Mouse (Mus musculus) CH12.LX (cell line): ENCODE results near the gene Ank3. TPM values are rescaled to one million over a fixed set of nuclear protein-coding genes. Genes with fewer than 3 reads are reported as not detected.

Experiments used
- DNase-seq: peaks from one replicate; pipeline ENCODE4 v3.0.0-alpha.2; 2013; ENCODE audit errors: extremely low read depth
- H3K27ac ChIP-seq: 2 replicates; pipeline ENCODE4 v1.5.1; 2012; ENCODE audit warnings: low read depth, mild to moderate bottlenecking, control low read depth, moderate library complexity; ENCODE audit not compliant: insufficient read depth
- H3K27me3 ChIP-seq: replicated peaks from 2 replicates; pipeline ENCODE3; 2012; ENCODE audit warnings: inconsistent platforms
- H3K36me3 ChIP-seq, 2 experiments: replicated peaks in 1 of 2; 2 replicates each; pipeline versions ENCODE3 to v1.6.1; 2012; ENCODE audit warnings: inconsistent platforms in 1 of 2, low read length in 1 of 2, mild to moderate bottlenecking in 1 of 2, mixed read lengths in 1 of 2, moderate library complexity in 1 of 2; ENCODE audit not compliant: control insufficient read depth in 1 of 2, insufficient read depth in 1 of 2
- H3K4me1 ChIP-seq, 2 experiments: 2 replicates each; pipeline ENCODE4 v1.6.1; 2012; ENCODE audit warnings: inconsistent platforms in 1 of 2, moderate library complexity in 1 of 2; ENCODE audit not compliant: insufficient read depth in 2 of 2, control insufficient read depth in 1 of 2
- H3K4me2 ChIP-seq: 2 replicates; pipeline ENCODE4 v1.6.1; 2012; ENCODE audit warnings: low read depth, mild to moderate bottlenecking, control low read depth; ENCODE audit not compliant: poor library complexity, insufficient read depth, severe bottlenecking
- H3K4me3 ChIP-seq, 3 experiments: fragments of 150-350 bp in 1 of 3; sonication (generic) in 1 of 3; replicated peaks in 1 of 3; 2 replicates each; pipeline versions ENCODE3 to v1.5.1; 2011 to 2012; ENCODE audit warnings: low read depth in 2 of 3, low read length in 2 of 3, mild to moderate bottlenecking in 2 of 3, moderate library complexity in 2 of 3, control low read depth in 1 of 3, improper control_type of control experiment in 1 of 3, inconsistent platforms in 1 of 3, mixed read lengths in 1 of 3; ENCODE audit not compliant: poor library complexity in 1 of 3
- H3K79me2 ChIP-seq: replicated peaks from 2 replicates; pipeline ENCODE4 v1.6.1; 2012; ENCODE audit warnings: mild to moderate bottlenecking, moderate library complexity; ENCODE audit not compliant: control insufficient read depth, poor library complexity, insufficient read depth, severe bottlenecking; ENCODE audit errors: extremely low read depth
- H3K9ac ChIP-seq: 2 replicates; pipeline ENCODE4 v1.6.1; 2012; ENCODE audit warnings: low read depth, mild to moderate bottlenecking, control low read depth, moderate library complexity; ENCODE audit not compliant: insufficient read depth
- H3K9me3 ChIP-seq: replicated peaks from 2 replicates; pipeline ENCODE3; 2012; ENCODE audit warnings: low read length, inconsistent platforms, mixed read lengths
- BHLHE40 ChIP-seq: IDR thresholded peaks from 2 replicates; pipeline ENCODE4 v1.6.1; 2011; ENCODE audit warnings: mild to moderate bottlenecking, low read depth, low read length, improper control_type of control experiment
- CHD1 ChIP-seq: IDR thresholded peaks from 2 replicates; pipeline ENCODE4 v1.6.1; 2012; ENCODE audit warnings: low read depth, low read length, improper control_type of control experiment, inconsistent platforms
- E2F4 ChIP-seq: IDR thresholded peaks from 2 replicates; pipeline ENCODE4 v1.6.1; 2011; ENCODE audit warnings: low read depth, low read length, improper control_type of control experiment; ENCODE audit not compliant: insufficient replicate concordance
- EP300 ChIP-seq: IDR thresholded peaks from 2 replicates; pipeline ENCODE4 v1.6.1; 2011; ENCODE audit warnings: low read length, improper control_type of control experiment
- IRF4 ChIP-seq: IDR thresholded peaks from 2 replicates; pipeline ENCODE4 v1.6.1; 2014; ENCODE audit warnings: low read depth, mild to moderate bottlenecking, inconsistent platforms, low read length, improper control_type of control experiment
- JUN ChIP-seq: IDR thresholded peaks from 2 replicates; pipeline ENCODE4 v1.6.1; 2011; ENCODE audit warnings: low read depth, mild to moderate bottlenecking, low read length, improper control_type of control experiment, moderate library complexity; ENCODE audit not compliant: insufficient read depth
- JUND ChIP-seq: conservative IDR thresholded peaks from 2 replicates; pipeline ENCODE4 v1.6.1; 2011; ENCODE audit warnings: low read depth, low read length, improper control_type of control experiment
- KAT2A ChIP-seq: IDR thresholded peaks from 2 replicates; pipeline ENCODE4 v1.6.1; 2012; ENCODE audit warnings: low read length, improper control_type of control experiment, inconsistent platforms; ENCODE audit not compliant: insufficient replicate concordance
- MAFK ChIP-seq: IDR thresholded peaks from 2 replicates; pipeline ENCODE4 v1.6.1; 2011; ENCODE audit warnings: low read length, improper control_type of control experiment; ENCODE audit not compliant: insufficient replicate concordance
- MAZ ChIP-seq: IDR thresholded peaks from 2 replicates; pipeline ENCODE4 v1.6.1; 2012; ENCODE audit warnings: low read depth, mild to moderate bottlenecking, inconsistent platforms, low read length, improper control_type of control experiment, moderate library complexity
- MYC ChIP-seq: IDR thresholded peaks from 2 replicates; pipeline ENCODE4 v1.6.1; 2011; ENCODE audit warnings: low read depth, mild to moderate bottlenecking, improper control_type of control experiment, low read length
- NELFE ChIP-seq: IDR thresholded peaks from 2 replicates; pipeline ENCODE4 v1.6.1; 2011; ENCODE audit warnings: low read depth, low read length, improper control_type of control experiment
- NRF1 ChIP-seq: IDR thresholded peaks from 2 replicates; pipeline ENCODE4 v1.6.1; 2014; ENCODE audit warnings: low read depth, mild to moderate bottlenecking, inconsistent platforms, low read length, improper control_type of control experiment, moderate library complexity
- PAX5 ChIP-seq: IDR thresholded peaks from 2 replicates; pipeline ENCODE4 v1.6.1; 2012; ENCODE audit warnings: low read length, inconsistent platforms, mixed read lengths
- POLR2A ChIP-seq: IDR thresholded peaks from 2 replicates; pipeline ENCODE4 v1.6.1; 2011; ENCODE audit warnings: low read depth, mild to moderate bottlenecking, improper control_type of control experiment, low read length
- RCOR1 ChIP-seq: conservative IDR thresholded peaks from 2 replicates; pipeline ENCODE4 v1.6.1; 2012; ENCODE audit warnings: low read depth, mild to moderate bottlenecking, inconsistent platforms, low read length, improper control_type of control experiment
- SMC3 ChIP-seq: IDR thresholded peaks from 2 replicates; pipeline ENCODE4 v1.6.1; 2011; ENCODE audit warnings: low read depth, low read length, improper control_type of control experiment
- USF1 ChIP-seq: IDR thresholded peaks from 2 replicates; pipeline ENCODE4 v1.6.1; 2014; ENCODE audit warnings: low read depth, mild to moderate bottlenecking, inconsistent platforms, low read length, improper control_type of control experiment
- ZNF384 ChIP-seq: IDR thresholded peaks from 2 replicates; pipeline ENCODE4 v1.6.1; 2012; ENCODE audit warnings: low read depth, low read length, improper control_type of control experiment, inconsistent platforms
- dilution Hi-C: fragments of 300-500 bp; cut with MboI; formaldehyde crosslinking; loops from 2 replicates; pipeline ENCODE4 v1.14.3; 2020; ENCODE audit warnings: low sequenced_read_pairs; ENCODE audit not compliant: extremely low pct_unique_long_range_greater_than_20kb, extremely low pct_ligation_motif_present
- in situ Hi-C: fragments of 300-500 bp; cut with MboI; formaldehyde crosslinking; loops from 3 replicates; pipeline ENCODE4 v1.14.3; 2019; ENCODE audit warnings: low sequenced_read_pairs, low pct_ligation_motif_present, low pct_unique_long_range_greater_than_20kb, mixed read lengths
- polyA plus RNA-seq: library from polyadenylated mRNA; unstranded; fragments of >175 nt; gene quantifications from 2 replicates; pipeline ENCODE4 v1.2.1, GENCODE M21; 2012; ENCODE audit warnings: low read depth; ENCODE audit not compliant: insufficient read length
- total RNA-seq, 2 experiments: library from RNA; depleted of rRNA; stranded (reverse); fragments of 300-350 nt in 1 of 2; fragments of >200 nt in 1 of 2; gene quantifications; 2 replicates each; pipeline ENCODE4 v1.2.3; 2012 to 2014

Gene Ank3
- total and polyA plus RNA-seq, 3 experiments, result 4.7 to 8.3 (median 6.2) TPM

DNA sequence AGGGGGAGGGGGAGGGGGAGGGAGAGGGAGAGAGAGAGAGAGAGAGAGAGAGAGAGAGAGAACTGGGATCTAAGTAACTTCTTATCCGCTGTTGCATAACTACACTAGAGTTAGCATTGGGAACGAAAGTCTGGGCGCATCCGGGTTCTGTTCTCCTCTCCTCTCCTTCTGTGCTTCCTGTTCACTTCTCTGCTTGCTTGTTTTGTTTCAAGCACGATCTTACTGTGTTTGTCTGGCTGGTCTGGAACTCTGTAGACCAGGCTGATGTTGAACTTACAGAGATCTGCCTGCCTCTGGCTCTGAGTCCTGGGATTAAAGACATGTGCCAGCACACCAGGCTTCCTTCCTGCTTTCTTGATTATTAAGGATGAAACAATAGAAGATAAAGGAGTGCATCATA lies 519.1 kb downstream of the Ank3 start:
- in situ Hi-C loops (no loop called here), dilution Hi-C loops (no loop called here)
- H3K27me3 ChIP-seq, result no peaks in the 10 kb centered on the region
- H3K27ac ChIP-seq, result no peak overlapping the region
- H3K4me2 ChIP-seq, result peak overlapping the region; percentile 82; the same call in 1 of the 2 replicates
- no peak for DNase-seq
- peaks cover 0 to 17% of the 10 kb centered on the region in 2 experiments for H3K36me3 ChIP-seq
- no peak overlapping the region for H3K9ac ChIP-seq
- H3K9me3 ChIP-seq, result no peaks in the 10 kb centered on the region
- H3K4me1 ChIP-seq, result peaks cover 16 to 33% of the 10 kb centered on the region in 2 experiments
- no peak overlapping the region for H3K4me3 ChIP-seq
- H3K79me2 ChIP-seq, result no peaks in the 10 kb centered on the region
- no peak for TF ChIP-seq SMC3
- TF ChIP-seq KAT2A, result no peak
- no peak for TF ChIP-seq NELFE
- no peak for TF ChIP-seq CHD1
- no peak for TF ChIP-seq MAZ
- no peak for TF ChIP-seq POLR2A
- TF ChIP-seq PAX5, result no peak
- TF ChIP-seq JUND, result no peak
- no peak for TF ChIP-seq IRF4
- TF ChIP-seq ZNF384, result no peak
- no peak for TF ChIP-seq USF1
- TF ChIP-seq JUN, result no peak
- TF ChIP-seq EP300, result no peak
- TF ChIP-seq MYC, result no peak
- no peak for TF ChIP-seq NRF1
- no peak for TF ChIP-seq RCOR1
- TF ChIP-seq BHLHE40, result no peak
- no peak for TF ChIP-seq MAFK

GRCm38 (mm10) chr10:69918461-69919151 lies 520.0 kb downstream of the Ank3 start:
- Histone ChIP-seq H3K4me2 (no peak overlapping the region), H3K27me3 (no peaks in the 10 kb centered on the region)
- TF ChIP-seq USF1 (no peak), E2F4 (no peak)
- TF ChIP-seq, all 38 proteins: peak for 0
- H3K4me3 ChIP-seq, result no peak overlapping the region
- H3K9me3 ChIP-seq, result no peaks in the 10 kb centered on the region
- H3K9ac ChIP-seq, result no peak overlapping the region
- H3K79me2 ChIP-seq, result no peaks in the 10 kb centered on the region
- dilution Hi-C loops, result no loop called here
- H3K4me1 ChIP-seq, result peaks cover 16 to 34% of the 10 kb centered on the region in 2 experiments
- peaks cover 0 to 15% of the 10 kb centered on the region in 2 experiments for H3K36me3 ChIP-seq
- in situ Hi-C loops, result no loop called here
- H3K27ac ChIP-seq, result no peak overlapping the region
- DNase-seq, result no peak
